Mouse (Mus musculus) intestine, postnatal 0 days (tissue): ENCODE data around the gene Fank1. TPM values are rescaled to one million over a fixed set of nuclear protein-coding genes. Genes with fewer than 3 reads are reported as not detected.

Experiments
- ATAC-seq: fragments of 200-750 bp; cut with Nextera tagmentation; 2 replicates; pipeline ENCODE4 v1.8.0; 2017; ENCODE audit warnings: mild to moderate bottlenecking, moderate TSS enrichment, moderate library complexity
- H3K27ac ChIP-seq: fragments of 300-500 bp; sonication (generic); 2 replicates; pipeline ENCODE4 v1.5.1; 2014; ENCODE audit warnings: mild to moderate bottlenecking, low read depth, low read length, moderate library complexity
- H3K27me3 ChIP-seq: fragments of 300-500 bp; sonication (generic); replicated peaks from 2 replicates; pipeline ENCODE4 v1.6.1; 2014; ENCODE audit warnings: low read length, mixed read lengths; ENCODE audit not compliant: control insufficient read depth, insufficient read depth
- H3K36me3 ChIP-seq: fragments of 300-500 bp; sonication (generic); 2 replicates; pipeline ENCODE4 v1.6.1; 2014; ENCODE audit warnings: mild to moderate bottlenecking, moderate library complexity; ENCODE audit not compliant: control insufficient read depth, insufficient read depth
- H3K4me1 ChIP-seq: fragments of 300-500 bp; sonication (generic); replicated peaks from 2 replicates; pipeline ENCODE4 v1.6.1; 2014; ENCODE audit warnings: antibody characterized with exemption, low read length, mixed read lengths; ENCODE audit not compliant: control insufficient read depth, insufficient read depth
- H3K4me2 ChIP-seq: fragments of 300-500 bp; sonication (generic); replicated peaks from 2 replicates; pipeline ENCODE4 v1.6.1; 2014; ENCODE audit warnings: low read depth, mild to moderate bottlenecking, moderate library complexity
- H3K4me3 ChIP-seq: fragments of 300-500 bp; sonication (generic); 2 replicates; pipeline ENCODE4 v1.5.1; 2014; ENCODE audit warnings: low read depth, low read length
- H3K9ac ChIP-seq: fragments of 300-500 bp; sonication (generic); 2 replicates; pipeline ENCODE4 v1.6.1; 2014; ENCODE audit warnings: mild to moderate bottlenecking, low read depth, low read length
- H3K9me3 ChIP-seq: fragments of 300-500 bp; sonication (generic); 2 replicates; pipeline ENCODE4 v1.6.1; 2016; ENCODE audit warnings: mixed run types; ENCODE audit not compliant: control insufficient read depth
- CTCF ChIP-seq: sonication (generic); IDR thresholded peaks from 2 replicates; pipeline ENCODE4 v1.5.1; 2016; ENCODE audit warnings: low read depth, mild to moderate bottlenecking, control low read depth, antibody characterized with exemption, moderate library complexity
- WGBS: fragments of 180-500 bp; shearing (Covaris S2); extraction: QIAGEN DNeasy Blood & Tissue Kit; methylation state at CpG from one replicate; pipeline ENCODE4 v1.1.7; 2014; 5-methylcytosine and 5-hydroxymethylcytosine counted together
- polyA plus RNA-seq: library from polyadenylated mRNA; unstranded; fragments of >200 nt; fragmentation: Nextera tagmentation; extraction: Ambion mirVana; gene quantifications from 2 replicates; pipeline ENCODE4 v1.2.1, GENCODE M21; 2015

Fank1 gene
- polyA plus RNA-seq, 1 experiment from 2014 or later, result 0.42 TPM

DNA sequence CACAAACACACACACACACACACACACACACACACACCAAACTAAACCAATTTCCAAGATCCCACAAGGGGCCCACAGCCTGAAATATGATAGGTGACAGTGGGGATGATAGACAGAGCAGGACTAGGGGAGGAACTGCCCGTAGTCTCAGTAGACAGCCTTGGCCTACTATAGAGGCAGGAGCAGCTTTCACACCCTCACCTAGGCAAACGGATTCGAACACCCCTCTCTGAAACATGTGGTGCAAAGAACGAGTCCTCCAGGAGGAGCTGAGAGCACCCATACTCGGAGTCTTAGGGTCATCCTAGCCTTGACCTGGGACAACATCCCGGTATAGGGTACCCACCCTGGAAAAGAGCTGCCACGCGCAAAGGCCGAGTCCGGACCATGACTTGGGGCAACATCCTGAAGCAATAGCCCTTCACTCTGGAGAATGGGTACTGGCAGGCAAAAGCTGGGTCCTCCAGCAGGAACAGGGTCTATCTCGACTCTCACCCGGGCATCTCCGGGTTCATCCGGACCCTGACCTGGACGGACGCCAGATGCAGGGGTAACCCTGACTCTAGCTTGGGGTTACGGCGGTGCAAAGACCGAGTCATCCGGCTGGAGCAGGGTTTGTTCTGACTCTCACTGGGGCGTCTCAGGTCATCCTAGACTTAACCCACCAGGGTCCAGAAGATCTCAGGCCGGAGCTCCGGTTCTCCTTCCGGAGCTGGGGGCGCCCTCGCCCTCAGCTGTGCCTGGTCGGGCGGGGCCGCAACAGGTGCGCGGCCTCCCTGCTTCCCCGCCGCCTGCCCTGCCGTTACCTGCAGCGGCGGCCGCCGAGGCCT, 650 bp upstream of the Fank1 start:
- H3K4me3 ChIP-seq, result peak overlapping the region; percentile 67
- H3K36me3 ChIP-seq, result no peaks in the 10 kb centered on the region
- H3K9ac ChIP-seq, result peak overlapping the region; percentile 62
- peak overlapping the region; percentile 82 for H3K27ac ChIP-seq
- 0 out of 2 replicates have a peak, but pooled peaks have one; percentile 12 for ATAC-seq
- 2% methylated on average over 38 of the region's 38 CpGs for WGBS
- TF ChIP-seq CTCF, result 0 out of 2 replicates have a peak, but pooled peaks have one; percentile 8
- peak overlapping the region; percentile 81 for H3K4me2 ChIP-seq
- H3K4me1 ChIP-seq, result peaks cover 6% of the 10 kb centered on the region; the same call in 1 of the 2 replicates
- no peaks in the 10 kb centered on the region for H3K27me3 ChIP-seq
- no peaks in the 10 kb centered on the region for H3K9me3 ChIP-seq

- H3K4me3 ChIP-seq, result peak overlapping the region; percentile 3; the same call in 1 of the 2 replicates
- H3K4me1 ChIP-seq, result peaks cover 6% of the 10 kb centered on the region; the same call in 1 of the 2 replicates
- peak overlapping the region; percentile 56 for H3K4me2 ChIP-seq
- no peak for ATAC-seq
- 30% methylated on average over 6 of the region's 6 CpGs for WGBS
- H3K27ac ChIP-seq, result peak overlapping the region; percentile 61; the same call in 1 of the 2 replicates
- H3K9me3 ChIP-seq, result no peaks in the 10 kb centered on the region
- H3K36me3 ChIP-seq, result no peaks in the 10 kb centered on the region
- H3K27me3 ChIP-seq, result no peaks in the 10 kb centered on the region
- H3K9ac ChIP-seq, result no peak overlapping the region
- TF ChIP-seq CTCF, result no peak
Observed at GRCm38 (mm10) chr7:133781583-133781982, 4.9 kb downstream of the Fank1 start.

DNA sequence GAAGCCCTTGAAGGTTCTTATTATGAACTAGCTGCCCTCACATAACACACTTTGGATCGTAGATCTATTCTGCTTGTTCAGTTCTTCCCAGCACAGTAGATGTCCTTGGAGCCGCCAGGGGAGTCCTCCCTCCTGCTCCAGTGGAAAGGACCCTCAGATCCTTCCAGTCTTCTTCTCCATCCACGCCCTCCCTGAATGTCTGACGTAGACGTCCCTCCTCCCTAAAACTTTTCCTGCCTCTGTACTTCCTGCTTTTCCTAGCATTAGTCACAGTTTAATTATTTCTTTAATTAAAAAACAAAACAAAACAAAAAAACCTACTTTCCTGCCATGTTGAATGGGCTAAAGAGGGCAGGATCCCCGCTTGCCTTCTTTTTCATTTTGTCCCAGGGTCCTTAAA, 5.3 kb downstream of the Fank1 start:
- no peak overlapping the region for H3K9ac ChIP-seq
- no peaks in the 10 kb centered on the region for H3K9me3 ChIP-seq
- H3K36me3 ChIP-seq, result no peaks in the 10 kb centered on the region
- no peak for ATAC-seq
- H3K4me1 ChIP-seq, result peaks cover 6% of the 10 kb centered on the region; the same call in 1 of the 2 replicates
- no peaks in the 10 kb centered on the region for H3K27me3 ChIP-seq
- 25% methylated on average over 6 of the region's 6 CpGs for WGBS
- peak overlapping the region; percentile 61; the same call in 1 of the 2 replicates for H3K27ac ChIP-seq
- peak overlapping the region; percentile 56 for H3K4me2 ChIP-seq
- peak overlapping the region; percentile 3; the same call in 1 of the 2 replicates for H3K4me3 ChIP-seq
- TF ChIP-seq CTCF, result no peak

DNA sequence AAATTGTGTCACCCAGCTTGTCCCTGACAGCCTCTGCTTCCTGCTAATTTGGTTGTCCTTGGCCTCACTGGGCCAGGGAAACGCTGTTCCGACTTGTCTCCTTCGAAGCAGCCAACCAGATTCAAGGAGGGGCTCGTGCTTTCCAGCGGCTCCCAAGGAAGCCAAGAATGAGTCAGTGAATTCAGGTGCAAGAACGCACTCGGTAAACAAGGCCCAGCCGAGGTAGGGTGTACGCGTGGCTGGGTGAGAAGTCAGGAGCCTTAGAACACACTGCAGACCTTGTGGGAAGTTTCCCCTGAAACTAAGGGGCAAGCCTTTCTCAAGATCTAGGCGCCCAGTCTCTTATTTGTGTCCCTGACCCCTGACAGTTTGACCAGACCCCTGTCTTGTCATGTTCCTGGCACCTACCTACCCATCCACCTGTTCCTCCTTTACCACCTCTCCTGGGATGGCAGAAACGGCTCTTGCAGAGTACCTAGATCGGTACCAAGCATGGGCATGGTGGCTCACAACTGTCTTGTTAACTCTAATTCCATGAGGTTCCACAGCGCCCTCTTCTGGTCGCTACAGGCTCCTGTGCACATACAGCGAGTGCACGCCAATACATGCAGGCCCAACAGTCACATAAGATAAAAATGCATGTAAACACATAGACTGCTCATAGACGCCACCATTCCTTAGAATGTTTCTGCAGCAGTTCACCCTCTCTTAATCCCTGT, 6.2 kb downstream of the Fank1 start, which contains the start of gene Dhx32:
TSS of gene Dhx32 (minus strand) at position 10 of the 719 bp plus-strand sequence.
- Histone ChIP-seq H3K4me2 (peak within 1 kb of the TSS; percentile 56), H3K4me1 (no peaks in the 10 kb centered on the region; the same call in 1 of the 2 replicates), H3K36me3 (no peaks in the 10 kb centered on the region), H3K27me3 (no peaks in the 10 kb centered on the region), H3K9ac (0 out of 2 replicates have a peak within 1 kb of the TSS, but pooled peaks have one; percentile 26), H3K4me3 (peak within 1 kb of the TSS; percentile 7; the same call in 1 of the 2 replicates), H3K27ac (peak within 1 kb of the TSS; percentile 61), H3K9me3 (no peaks in the 10 kb centered on the region)
- peak; percentile 94 for TF ChIP-seq CTCF
- ATAC-seq, result peak; percentile 88
- 13% methylated on average over 18 of the region's 18 CpGs for WGBS

GRCm38 (mm10) chr7:133787571-133787970, 10.9 kb downstream of the Fank1 start:
- Histone ChIP-seq H3K9me3 (no peaks in the 10 kb centered on the region), H3K4me2 (no peak overlapping the region), H3K4me1 (no peaks in the 10 kb centered on the region), H3K9ac (no peak overlapping the region), H3K27ac (no peak overlapping the region), H3K4me3 (no peak overlapping the region), H3K36me3 (no peaks in the 10 kb centered on the region), H3K27me3 (no peaks in the 10 kb centered on the region)
- no peak for ATAC-seq
- WGBS, result 73% methylated on average over 6 of the region's 6 CpGs
- TF ChIP-seq CTCF, result no peak

DNA sequence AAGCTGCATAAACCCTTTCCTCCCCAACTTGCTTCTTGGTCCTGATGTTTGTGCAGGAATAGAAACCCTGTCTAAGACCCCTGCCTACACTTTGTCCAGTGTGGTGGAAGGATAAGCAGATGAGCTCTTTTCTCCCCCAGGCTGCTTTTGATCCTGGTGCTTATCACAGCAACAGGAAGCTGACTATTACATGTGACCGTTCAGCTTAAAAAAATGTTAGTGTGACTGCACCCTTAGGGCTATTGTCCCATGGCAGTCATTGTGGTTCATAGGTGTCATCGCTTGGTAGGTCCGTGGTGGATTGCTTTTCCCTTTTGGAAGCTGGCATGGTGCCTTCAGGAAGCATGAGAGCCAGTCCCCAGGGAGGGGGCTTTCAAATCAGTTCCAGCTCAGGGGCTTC, 11.5 kb downstream of the Fank1 start:
- TF ChIP-seq CTCF, result no peak
- no peaks in the 10 kb centered on the region for H3K9me3 ChIP-seq
- H3K36me3 ChIP-seq, result no peaks in the 10 kb centered on the region
- H3K4me1 ChIP-seq, result no peaks in the 10 kb centered on the region
- 70% methylated on average over 3 of the region's 3 CpGs for WGBS
- H3K4me2 ChIP-seq, result no peak overlapping the region
- H3K9ac ChIP-seq, result no peak overlapping the region
- no peak overlapping the region for H3K4me3 ChIP-seq
- ATAC-seq, result no peak
- no peaks in the 10 kb centered on the region for H3K27me3 ChIP-seq
- H3K27ac ChIP-seq, result no peak overlapping the region
